Mouse (Mus musculus) embryonic fibroblast, embryonic 13.5 days (primary cell): ENCODE measurements around the gene Fancc.

Experiments used
- CTCF ChIP-seq: IDR thresholded peaks from 2 replicates; pipeline ENCODE4 v1.5.1; 2011; ENCODE audit warnings: mild to moderate bottlenecking, control low read depth, low read length, moderate library complexity, borderline replicate concordance; ENCODE audit not compliant: insufficient read depth
- POLR2A ChIP-seq: IDR thresholded peaks from 2 replicates; pipeline ENCODE4 v1.6.1; 2011; ENCODE audit warnings: low read depth, mild to moderate bottlenecking, control low read depth, low read length, moderate library complexity

- TF ChIP-seq CTCF (no peak), POLR2A (no peak)
Measured at GRCm38 (mm10) chr13:63281206-63281605, 215.9 kb downstream of the Fancc start.
